Mouse (Mus musculus): Measurements from ENCODE around the gene Smim14. TPM values are rescaled to one million over a fixed set of nuclear protein-coding genes. Genes with fewer than 3 reads are reported as not detected.

Gene Smim14
- polyA plus RNA-seq, 1 experiment = 120 TPM

GRCm38 (mm10) chr5:65475806-65476205, 61.2 kb downstream of the Smim14 start:
- TF ChIP-seq POLR2A (IDR thresholded peaks at IDR 0.05; ENCODE audit: low read depth, low read length) (no peak), CTCF (IDR thresholded peaks at IDR 0.05; ENCODE audit: extremely low read depth, insufficient read depth, insufficient read length, insufficient replicate concordance) (no peak)
- 13% methylated on average over 2 of the region's 2 CpGs for WGBS
- Histone ChIP-seq H3K4me1 (ENCODE audit: control insufficient read depth, insufficient read depth, insufficient read length) (peaks cover 10% of the 10 kb centered on the region; the same call in 1 of the 2 replicates), H3K4me3 (ENCODE audit: extremely low read depth, insufficient read depth, insufficient read length) (no peak overlapping the region), H3K36me3 (ENCODE audit: control insufficient read depth, insufficient read depth, low read length) (no peaks in the 10 kb centered on the region), H3K27ac (ENCODE audit: insufficient read depth, low read length) (no peak overlapping the region), H3K27me3 (ENCODE audit: control insufficient read depth, insufficient read depth, low read length) (no peaks in the 10 kb centered on the region)
- DNase-seq (ENCODE audit: low read depth in 1 of 2, low spot score in 2 of 2) = peak in 1 of 2 experiments; percentile 28

GRCm38 (mm10) chr5:65469766-65470165, 67.2 kb downstream of the Smim14 start:
- TF ChIP-seq POLR2A (IDR thresholded peaks at IDR 0.05; ENCODE audit: low read depth, low read length) = no peak
- no peak for TF ChIP-seq CTCF (IDR thresholded peaks at IDR 0.05; ENCODE audit: extremely low read depth, insufficient read depth, insufficient read length, insufficient replicate concordance)
- H3K36me3 ChIP-seq (ENCODE audit: control insufficient read depth, insufficient read depth, low read length) = peaks cover 19% of the 10 kb centered on the region
- DNase-seq (ENCODE audit: low read depth in 1 of 2, low spot score in 2 of 2) = no peak
- no peaks in the 10 kb centered on the region for H3K4me1 ChIP-seq (ENCODE audit: control insufficient read depth, insufficient read depth, insufficient read length)
- no peaks in the 10 kb centered on the region for H3K27me3 ChIP-seq (ENCODE audit: control insufficient read depth, insufficient read depth, low read length)
- H3K4me3 ChIP-seq (ENCODE audit: extremely low read depth, insufficient read depth, insufficient read length) = no peak overlapping the region
- 89% methylated on average over 6 of the region's 6 CpGs for whole genome bisulfite sequencing
- H3K27ac ChIP-seq (ENCODE audit: insufficient read depth, low read length) = no peak overlapping the region

DNA sequence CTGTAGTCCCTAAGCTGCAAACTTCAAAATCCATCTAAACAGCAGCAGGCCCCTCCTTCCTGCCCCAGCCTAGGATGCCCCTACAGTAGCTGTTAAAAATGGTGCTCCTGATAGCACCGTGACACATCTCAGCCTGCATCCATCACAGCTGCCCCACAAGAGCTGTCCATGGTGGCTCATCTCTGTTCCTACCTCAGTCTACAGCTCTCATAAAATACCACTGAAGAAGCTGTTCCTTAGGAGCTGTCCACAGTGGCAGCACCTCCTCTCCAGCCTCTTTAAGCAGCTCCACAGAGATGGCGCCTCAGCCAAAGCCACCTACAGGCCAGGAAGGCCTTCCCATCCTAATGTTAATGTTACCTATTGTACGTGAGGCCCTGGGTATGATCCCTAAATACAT, 70.1 kb downstream of the Smim14 start:
- no peaks in the 10 kb centered on the region for H3K4me1 ChIP-seq (ENCODE audit: control insufficient read depth, insufficient read depth, insufficient read length)
- H3K27ac ChIP-seq (ENCODE audit: insufficient read depth, low read length) = no peak overlapping the region
- TF ChIP-seq POLR2A (IDR thresholded peaks at IDR 0.05; ENCODE audit: low read depth, low read length) = no peak
- no peak for TF ChIP-seq CTCF (IDR thresholded peaks at IDR 0.05; ENCODE audit: extremely low read depth, insufficient read depth, insufficient read length, insufficient replicate concordance)
- no peaks in the 10 kb centered on the region for H3K27me3 ChIP-seq (ENCODE audit: control insufficient read depth, insufficient read depth, low read length)
- WGBS = 91% methylated on average over 3 of the region's 3 CpGs
- no peak overlapping the region for H3K4me3 ChIP-seq (ENCODE audit: extremely low read depth, insufficient read depth, insufficient read length)
- DNase-seq (ENCODE audit: low read depth in 1 of 2, low spot score in 2 of 2) = no peak
- H3K36me3 ChIP-seq (ENCODE audit: control insufficient read depth, insufficient read depth, low read length) = peaks cover 21% of the 10 kb centered on the region

DNA sequence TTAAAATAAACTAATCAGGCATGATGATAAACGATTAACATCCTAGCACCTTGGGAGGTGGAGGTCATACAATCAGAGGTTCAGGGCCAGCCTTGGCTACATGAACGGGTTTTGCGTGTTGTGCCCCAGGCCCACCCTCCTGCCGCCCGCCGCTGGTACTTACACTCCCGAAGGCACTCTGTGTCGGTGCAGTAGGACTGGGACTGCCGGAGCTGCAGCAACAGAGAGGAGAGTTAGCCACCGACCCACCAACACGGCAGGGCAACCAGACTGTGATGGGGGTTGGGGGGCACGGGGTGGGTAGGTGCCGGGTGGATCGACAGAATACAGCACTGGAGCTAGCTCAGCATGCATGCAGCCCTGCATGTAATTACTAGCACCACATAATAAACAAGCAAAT, 76.6 kb downstream of the Smim14 start:
- no peaks in the 10 kb centered on the region for H3K4me1 ChIP-seq (ENCODE audit: control insufficient read depth, insufficient read depth, insufficient read length)
- H3K4me3 ChIP-seq (ENCODE audit: extremely low read depth, insufficient read depth, insufficient read length) = no peak overlapping the region
- TF ChIP-seq POLR2A (IDR thresholded peaks at IDR 0.05; ENCODE audit: low read depth, low read length) (no peak), CTCF (IDR thresholded peaks at IDR 0.05; ENCODE audit: extremely low read depth, insufficient read depth, insufficient read length, insufficient replicate concordance) (no peak)
- H3K27me3 ChIP-seq (ENCODE audit: control insufficient read depth, insufficient read depth, low read length) = no peaks in the 10 kb centered on the region
- WGBS = 93% methylated on average over 14 of the region's 14 CpGs
- H3K27ac ChIP-seq (ENCODE audit: insufficient read depth, low read length) = no peak overlapping the region
- no peak for DNase-seq (ENCODE audit: low read depth in 1 of 2, low spot score in 2 of 2)
- peaks cover 14% of the 10 kb centered on the region for H3K36me3 ChIP-seq (ENCODE audit: control insufficient read depth, insufficient read depth, low read length)

- Histone ChIP-seq H3K4me1 (ENCODE audit: control insufficient read depth, insufficient read depth, insufficient read length) (no peaks in the 10 kb centered on the region), H3K27ac (ENCODE audit: insufficient read depth, low read length) (no peak overlapping the region), H3K36me3 (ENCODE audit: control insufficient read depth, insufficient read depth, low read length) (peaks cover 15% of the 10 kb centered on the region), H3K27me3 (ENCODE audit: control insufficient read depth, insufficient read depth, low read length) (no peaks in the 10 kb centered on the region), H3K4me3 (ENCODE audit: extremely low read depth, insufficient read depth, insufficient read length) (no peak overlapping the region)
- 87% methylated on average over 3 of the region's 3 CpGs for WGBS
- no peak for DNase-seq (ENCODE audit: low read depth in 1 of 2, low spot score in 2 of 2)
- TF ChIP-seq POLR2A (IDR thresholded peaks at IDR 0.05; ENCODE audit: low read depth, low read length) = no peak
- TF ChIP-seq CTCF (IDR thresholded peaks at IDR 0.05; ENCODE audit: extremely low read depth, insufficient read depth, insufficient read length, insufficient replicate concordance) = no peak
These were observed 77.5 kb downstream of the Smim14 start for GRCm38 (mm10) chr5:65459454-65459853.

DNA sequence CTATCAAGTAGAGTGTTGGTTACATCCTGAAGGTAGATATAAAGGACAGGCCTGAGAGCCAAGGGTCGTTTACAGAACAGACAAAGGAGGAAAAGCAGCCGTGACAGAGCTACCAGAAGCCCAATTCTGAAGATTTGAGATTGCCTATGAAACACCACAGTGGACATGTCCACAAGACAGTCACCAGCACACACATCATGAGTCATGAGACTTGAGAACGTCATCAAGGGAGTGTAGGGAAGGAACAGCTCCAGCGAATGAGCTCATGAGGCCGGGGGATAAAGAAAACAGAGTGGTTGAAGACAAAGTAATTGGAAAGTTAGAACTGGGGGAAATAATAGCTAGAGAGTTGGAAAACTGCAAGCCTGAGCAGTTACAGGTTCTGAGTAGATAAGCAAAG, 79.1 kb downstream of the Smim14 start:
- 89% methylated on average over 5 of the region's 5 CpGs for WGBS
- no peak for TF ChIP-seq CTCF (IDR thresholded peaks at IDR 0.05; ENCODE audit: extremely low read depth, insufficient read depth, insufficient read length, insufficient replicate concordance)
- TF ChIP-seq POLR2A (IDR thresholded peaks at IDR 0.05; ENCODE audit: low read depth, low read length) = no peak

GRCm38 (mm10) chr5:65457086-65457827, 79.7 kb downstream of the Smim14 start:
- H3K27ac ChIP-seq (ENCODE audit: insufficient read depth, low read length) = no peak overlapping the region
- H3K27me3 ChIP-seq (ENCODE audit: control insufficient read depth, insufficient read depth, low read length) = no peaks in the 10 kb centered on the region
- H3K4me1 ChIP-seq (ENCODE audit: control insufficient read depth, insufficient read depth, insufficient read length) = no peaks in the 10 kb centered on the region
- no peak for TF ChIP-seq POLR2A (IDR thresholded peaks at IDR 0.05; ENCODE audit: low read depth, low read length)
- TF ChIP-seq CTCF (IDR thresholded peaks at IDR 0.05; ENCODE audit: extremely low read depth, insufficient read depth, insufficient read length, insufficient replicate concordance) = no peak
- 88% methylated on average over 7 of the region's 7 CpGs for WGBS
- H3K4me3 ChIP-seq (ENCODE audit: extremely low read depth, insufficient read depth, insufficient read length) = no peak overlapping the region
- peaks cover 17% of the 10 kb centered on the region for H3K36me3 ChIP-seq (ENCODE audit: control insufficient read depth, insufficient read depth, low read length)
- DNase-seq (ENCODE audit: low read depth in 1 of 2, low spot score in 2 of 2) = no peak

More for the DNA sequence above, 79.1 kb downstream of the Smim14 start:
- DNase-seq (ENCODE audit: low read depth in 1 of 2, low spot score in 2 of 2) = no peak
- H3K4me3 ChIP-seq (ENCODE audit: extremely low read depth, insufficient read depth, insufficient read length) = no peak overlapping the region
- no peak overlapping the region for H3K27ac ChIP-seq (ENCODE audit: insufficient read depth, low read length)
- no peaks in the 10 kb centered on the region for H3K4me1 ChIP-seq (ENCODE audit: control insufficient read depth, insufficient read depth, insufficient read length)
- no peaks in the 10 kb centered on the region for H3K27me3 ChIP-seq (ENCODE audit: control insufficient read depth, insufficient read depth, low read length)
- H3K36me3 ChIP-seq (ENCODE audit: control insufficient read depth, insufficient read depth, low read length) = peaks cover 15% of the 10 kb centered on the region

All from spleen, adult 2 months (tissue).